Mouse (Mus musculus) stomach, postnatal 0 days (tissue): ENCODE results near the gene Thrb. TPM values are rescaled to one million over a fixed set of nuclear protein-coding genes. Genes with fewer than 3 reads are reported as not detected.

ENCODE experiments used
- ATAC-seq: fragments of 200-750 bp; cut with Nextera tagmentation; 2 replicates; pipeline ENCODE4 v1.8.0; 2017; ENCODE audit not compliant: low FRiP score, low TSS enrichment
- DNase-seq: peaks from one replicate; pipeline ENCODE4 v3.0.0-alpha.2; 2016; ENCODE audit warnings: low spot score
- H3K27ac ChIP-seq: fragments of 300-500 bp; sonication (generic); replicated peaks from 2 replicates; pipeline ENCODE4 v1.5.1; 2014; ENCODE audit warnings: mild to moderate bottlenecking, control low read depth
- H3K27me3 ChIP-seq: fragments of 300-500 bp; sonication (generic); 2 replicates; pipeline ENCODE4 v1.6.1; 2014; ENCODE audit warnings: low read length; ENCODE audit not compliant: control insufficient read depth, insufficient read depth
- H3K36me3 ChIP-seq: fragments of 300-500 bp; sonication (generic); 2 replicates; pipeline ENCODE4 v1.6.1; 2014; ENCODE audit warnings: low read length, mixed read lengths; ENCODE audit not compliant: control insufficient read depth, insufficient read depth
- H3K4me1 ChIP-seq: fragments of 300-500 bp; sonication (generic); replicated peaks from 2 replicates; pipeline ENCODE4 v1.6.1; 2014; ENCODE audit warnings: antibody characterized with exemption; ENCODE audit not compliant: control insufficient read depth, insufficient read depth
- H3K4me2 ChIP-seq: fragments of 300-500 bp; sonication (generic); replicated peaks from 2 replicates; pipeline ENCODE4 v1.6.1; 2014; ENCODE audit warnings: low read depth, mild to moderate bottlenecking, control low read depth, moderate library complexity
- H3K4me3 ChIP-seq: fragments of 300-500 bp; sonication (generic); 2 replicates; pipeline ENCODE4 v1.5.1; 2014; ENCODE audit warnings: low read depth, low read length, control low read depth
- H3K9ac ChIP-seq: fragments of 300-500 bp; sonication (generic); 2 replicates; pipeline ENCODE4 v1.6.1; 2014; ENCODE audit warnings: mild to moderate bottlenecking, low read length, control low read depth, mixed read lengths
- H3K9me3 ChIP-seq: fragments of 300-500 bp; sonication (generic); 2 replicates; pipeline ENCODE4 v1.6.1; 2016; ENCODE audit warnings: low read length; ENCODE audit not compliant: control insufficient read depth
- CTCF ChIP-seq: IDR thresholded peaks from 2 replicates; pipeline ENCODE4 v1.5.1; 2016; ENCODE audit warnings: antibody characterized with exemption, low read depth, mild to moderate bottlenecking, moderate library complexity
- EP300 ChIP-seq: optimal IDR thresholded peaks from 2 replicates; pipeline ENCODE3; 2016; ENCODE audit warnings: antibody characterized with exemption
- WGBS: fragments of 180-500 bp; shearing (Covaris S2); extraction: QIAGEN DNeasy Blood & Tissue Kit; methylation state at CpG from one replicate; pipeline ENCODE4 v1.1.7; 2014; 5-methylcytosine and 5-hydroxymethylcytosine counted together
- polyA plus RNA-seq: library from polyadenylated mRNA; unstranded; fragments of >200 nt; fragmentation: Nextera tagmentation; extraction: Ambion mirVana; gene quantifications from 2 replicates; pipeline ENCODE4 v1.2.1, GENCODE M21; 2015

The Thrb gene
- polyA plus RNA-seq, 1 experiment from 2014 or later: 4.8 TPM

DNA sequence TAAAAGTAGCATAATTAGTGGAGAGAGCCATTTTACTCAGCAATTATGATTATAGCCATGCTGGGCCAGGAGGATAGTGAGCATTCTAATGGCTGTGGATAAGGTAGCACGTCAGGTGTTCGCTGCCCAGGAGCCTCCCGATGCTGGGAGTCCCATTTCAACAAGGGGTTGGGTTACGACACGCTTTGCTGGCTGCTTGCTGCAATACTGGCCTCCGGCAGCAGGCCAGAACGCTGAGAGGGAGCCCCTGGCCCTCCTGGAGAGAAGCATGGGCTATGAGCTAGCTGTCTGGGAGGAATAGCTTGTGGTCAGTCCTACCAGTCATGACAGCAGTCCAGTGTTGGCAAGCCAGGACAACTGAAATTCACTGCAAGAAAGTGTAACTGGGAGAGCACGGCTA, 187.2 kb downstream of the Thrb start:
- no peak for DNase-seq
- H3K4me2 ChIP-seq: no peak overlapping the region
- H3K9ac ChIP-seq: no peak overlapping the region
- H3K36me3 ChIP-seq: no peaks in the 10 kb centered on the region
- 62% methylated on average over 8 of the region's 8 CpGs for WGBS
- H3K4me1 ChIP-seq: no peaks in the 10 kb centered on the region
- no peak overlapping the region for H3K27ac ChIP-seq
- ATAC-seq: no peak
- TF ChIP-seq EP300 (no peak), CTCF (no peak)
- no peak overlapping the region for H3K4me3 ChIP-seq
- H3K9me3 ChIP-seq: no peaks in the 10 kb centered on the region
- no peaks in the 10 kb centered on the region for H3K27me3 ChIP-seq

DNA sequence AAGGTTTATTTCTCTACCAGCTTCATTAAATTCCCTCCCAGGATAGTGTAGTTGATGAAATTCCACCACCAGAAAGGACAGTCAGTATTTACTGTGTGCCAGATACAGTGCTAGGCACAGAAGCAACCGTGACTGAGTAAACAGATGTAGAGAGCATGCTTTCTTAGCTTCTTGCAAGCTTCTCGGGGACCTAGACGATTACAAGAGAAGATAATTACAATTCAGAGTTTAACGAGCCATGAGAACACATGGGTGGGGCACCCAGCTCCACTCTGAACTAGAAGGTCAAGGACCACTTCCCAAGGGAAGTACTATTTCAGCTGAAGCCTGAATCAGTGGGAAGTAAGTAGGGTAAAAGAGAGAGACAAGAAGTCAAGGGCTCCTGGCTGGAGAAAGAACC, 190.3 kb downstream of the Thrb start:
- no peak overlapping the region for H3K4me2 ChIP-seq
- H3K4me1 ChIP-seq: no peaks in the 10 kb centered on the region
- H3K4me3 ChIP-seq: no peak overlapping the region
- no peak overlapping the region for H3K9ac ChIP-seq
- DNase-seq (no peak), ATAC-seq (no peak)
- WGBS: 50% methylated on average over 4 of the region's 4 CpGs
- no peaks in the 10 kb centered on the region for H3K9me3 ChIP-seq
- H3K27ac ChIP-seq: no peak overlapping the region
- H3K27me3 ChIP-seq: no peaks in the 10 kb centered on the region
- TF ChIP-seq EP300 (no peak), CTCF (no peak)
- no peaks in the 10 kb centered on the region for H3K36me3 ChIP-seq

DNA sequence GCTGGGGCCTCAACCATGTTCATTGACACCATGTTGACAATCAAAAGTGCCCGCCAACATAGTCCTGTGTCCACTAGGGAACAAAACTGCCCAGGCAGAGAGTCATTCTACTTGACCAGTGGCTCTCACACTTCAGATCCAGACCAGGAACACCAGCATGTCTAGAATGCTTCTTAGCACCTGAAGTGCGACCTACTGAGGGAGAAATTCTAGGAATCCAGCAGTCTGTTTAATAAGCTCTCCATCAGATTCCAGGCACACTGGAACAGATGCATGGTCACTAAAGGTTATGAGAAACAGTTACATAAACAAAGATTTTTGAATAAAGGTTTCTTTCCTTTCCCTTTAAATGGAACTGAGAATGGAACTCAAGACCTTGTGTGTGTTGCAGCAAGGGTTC, 192.2 kb downstream of the Thrb start:
- TF ChIP-seq CTCF: no peak
- no peak for TF ChIP-seq EP300
- no peak overlapping the region for H3K4me2 ChIP-seq
- DNase-seq: no peak

DNA sequence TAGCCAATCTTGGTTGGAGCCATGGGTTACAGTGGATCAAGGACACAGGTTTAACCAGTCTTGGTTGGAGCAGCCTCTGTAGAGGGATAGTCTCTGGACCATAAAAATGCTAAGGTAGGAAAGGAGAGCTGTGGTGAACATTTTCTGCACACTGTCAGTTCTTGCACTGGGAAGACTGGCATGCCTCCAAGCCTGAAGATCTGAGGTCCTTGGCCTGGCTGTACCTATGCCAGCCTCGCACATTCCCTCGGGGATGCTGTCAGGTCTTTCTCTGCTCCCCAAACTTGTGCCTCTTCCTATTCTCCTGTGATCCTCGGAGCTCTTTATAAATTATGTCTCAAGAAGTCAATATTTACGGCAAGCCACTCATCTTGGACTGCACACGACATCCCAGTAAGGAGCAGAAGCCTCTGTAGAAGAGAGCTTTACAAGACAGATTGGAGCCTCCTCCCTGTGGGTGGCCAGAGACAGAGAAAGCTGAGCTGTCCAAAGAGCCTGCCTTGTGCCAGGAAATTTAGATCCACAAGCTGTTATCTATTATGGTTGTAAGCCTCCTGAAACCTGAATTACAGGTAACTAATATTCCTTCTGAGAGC, 199.8 kb downstream of the Thrb start:
- no peak for ATAC-seq
- Histone ChIP-seq H3K4me2 (no peak overlapping the region), H3K4me1 (no peaks in the 10 kb centered on the region), H3K36me3 (no peaks in the 10 kb centered on the region), H3K9ac (no peak overlapping the region), H3K4me3 (no peak overlapping the region), H3K27me3 (no peaks in the 10 kb centered on the region), H3K9me3 (no peaks in the 10 kb centered on the region), H3K27ac (no peak overlapping the region)
- WGBS: 40% methylated on average over 5 of the region's 5 CpGs
- no peak for DNase-seq
- no peak for TF ChIP-seq EP300
- TF ChIP-seq CTCF: no peak

More for the DNA sequence above, 192.2 kb downstream of the Thrb start:
- ATAC-seq: no peak
- no peak overlapping the region for H3K4me3 ChIP-seq
- no peaks in the 10 kb centered on the region for H3K27me3 ChIP-seq
- H3K27ac ChIP-seq: no peak overlapping the region
- no peaks in the 10 kb centered on the region for H3K9me3 ChIP-seq
- H3K9ac ChIP-seq: no peak overlapping the region
- WGBS: 68% methylated on average over 2 of the region's 2 CpGs
- no peaks in the 10 kb centered on the region for H3K36me3 ChIP-seq
- H3K4me1 ChIP-seq: no peaks in the 10 kb centered on the region

DNA sequence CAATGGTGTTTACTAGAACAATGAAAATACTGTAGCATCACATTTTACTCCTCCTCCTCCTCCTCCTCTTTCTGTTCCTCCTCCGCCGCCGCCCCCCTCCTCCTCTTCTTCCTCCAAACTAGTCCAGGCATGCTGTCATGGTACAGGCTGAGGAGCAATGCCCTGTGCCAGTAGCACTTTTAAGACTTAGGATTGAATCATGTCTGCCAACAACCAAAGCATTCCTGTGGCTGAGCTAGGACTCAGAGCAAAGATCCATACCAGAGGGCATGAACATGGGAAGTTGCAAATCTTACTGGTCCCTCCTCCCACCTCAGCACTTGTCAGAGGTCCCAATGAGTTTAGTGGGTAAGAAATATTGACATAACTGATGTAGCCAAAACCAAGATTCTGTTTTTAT, 202.6 kb downstream of the Thrb start:
- H3K27me3 ChIP-seq: no peaks in the 10 kb centered on the region
- TF ChIP-seq CTCF: no peak
- TF ChIP-seq EP300: no peak
- no peak overlapping the region for H3K27ac ChIP-seq
- no peak overlapping the region for H3K4me2 ChIP-seq
- 70% methylated on average over 3 of the region's 3 CpGs for WGBS
- DNase-seq: no peak
- H3K4me1 ChIP-seq: no peaks in the 10 kb centered on the region
- ATAC-seq: no peak
- H3K9ac ChIP-seq: no peak overlapping the region
- H3K9me3 ChIP-seq: no peaks in the 10 kb centered on the region
- H3K36me3 ChIP-seq: no peaks in the 10 kb centered on the region
- H3K4me3 ChIP-seq: no peak overlapping the region

DNA sequence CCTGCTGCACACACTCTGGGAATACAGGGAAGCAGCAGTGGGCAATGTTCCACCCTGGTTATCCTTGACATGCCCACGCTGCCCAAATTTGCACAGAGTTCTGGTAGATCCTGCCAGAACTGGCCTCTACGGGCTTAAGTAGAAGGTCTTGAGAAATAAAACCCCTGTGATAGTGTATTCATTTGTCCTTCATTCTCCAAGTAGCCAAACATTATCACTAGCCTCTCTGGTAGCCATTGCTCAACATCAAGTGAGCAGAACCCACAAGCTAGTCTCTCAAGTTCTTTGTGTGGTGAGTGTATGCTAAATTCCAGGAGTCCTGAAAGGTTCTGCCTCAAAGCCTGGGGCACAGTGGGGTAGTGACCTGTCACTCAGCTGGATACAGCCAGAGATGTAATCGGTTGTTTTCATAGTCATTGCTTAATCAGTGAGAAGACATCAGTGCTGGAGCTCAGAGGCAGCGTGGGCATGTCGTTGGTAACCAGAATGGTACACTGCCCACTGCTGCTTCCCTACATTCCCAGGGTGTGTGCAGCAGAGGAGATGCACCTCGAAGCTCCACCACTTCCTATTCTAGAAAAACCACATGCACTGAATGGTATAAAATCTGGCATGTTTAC, 203.8 kb downstream of the Thrb start:
- 61% methylated on average over 6 of the region's 6 CpGs for WGBS
- H3K27ac ChIP-seq: no peak overlapping the region
- TF ChIP-seq CTCF: no peak
- no peak for TF ChIP-seq EP300
- no peak overlapping the region for H3K9ac ChIP-seq
- ATAC-seq (no peak), DNase-seq (no peak)
- no peaks in the 10 kb centered on the region for H3K27me3 ChIP-seq
- H3K9me3 ChIP-seq: no peaks in the 10 kb centered on the region
- H3K36me3 ChIP-seq: no peaks in the 10 kb centered on the region
- no peaks in the 10 kb centered on the region for H3K4me1 ChIP-seq
- H3K4me2 ChIP-seq: no peak overlapping the region
- no peak overlapping the region for H3K4me3 ChIP-seq
